ENCODE assay signal across 11 mouse cellular contexts in genomic region chr5:136861191-136861940, GRCm38 (mm10). TPM values are rescaled to one million over a fixed set of nuclear protein-coding genes. Genes with fewer than 3 reads are reported as not detected.
DNase-seq lines count a peak whose midpoint lies in the region; ATAC-seq lines count a peak whose summit lies in the region.
"Had no signal": no experiment of that assay in that cellular context is flagged by ENCODE, and none has a peak within 500 bp of the region (broad histone marks: within the 10 kb centered on the region; RNA-seq: fewer than 3 reads in every experiment).

No protein-coding gene starts in this region.

- peaks cover 4% of the 10 kb centered on the region; the same call in 1 of the 2 replicates for H3K27me3 ChIP-seq in heart, embryonic 16.5 days (ENCODE audit: control insufficient read depth, insufficient read depth, low read length)
- H3K27me3 ChIP-seq in embryonic facial prominence, embryonic 10.5 days (replicated peaks; ENCODE audit: low read depth, poor library complexity, severe bottlenecking) = no peaks in the 10 kb centered on the region
- no peaks in the 10 kb centered on the region for H3K27me3 ChIP-seq in hindbrain, embryonic 14.5 days (ENCODE audit: control insufficient read depth, insufficient read depth, low read length)
- no peaks in the 10 kb centered on the region for H3K27me3 ChIP-seq in midbrain, embryonic 15.5 days (replicated peaks)

- H3K36me3 ChIP-seq in heart, embryonic 16.5 days (ENCODE audit: control insufficient read depth, insufficient read depth) = no peaks in the 10 kb centered on the region
- H3K36me3 ChIP-seq in embryonic facial prominence, embryonic 10.5 days (replicated peaks) = peaks cover 36% of the 10 kb centered on the region
- no peaks in the 10 kb centered on the region for H3K36me3 ChIP-seq in hindbrain, embryonic 14.5 days (replicated peaks; ENCODE audit: control insufficient read depth, insufficient read depth)
- H3K36me3 ChIP-seq in midbrain, embryonic 15.5 days (replicated peaks) = no peaks in the 10 kb centered on the region

- DNase-seq in heart, postnatal 14 days = no peak
- peak; percentile 88 for DNase-seq in embryonic facial prominence, embryonic 10.5 days (ENCODE audit: low spot score)
- DNase-seq in hindbrain, embryonic 14.5 days (ENCODE audit: low spot score) = no peak
- DNase-seq in frontal cortex, postnatal 25 days (ENCODE audit: low spot score in 2 of 2) = no peak
- DNase-seq in right cerebral cortex, adult 2 months (ENCODE audit: low spot score in 2 of 2) = no peak
- DNase-seq in adrenal gland, postnatal 4 days (ENCODE audit: low spot score in 2 of 2) = no peak
- DNase-seq: cerebellum, adult 18-20 months; left cerebral cortex, postnatal 4 days had no signal

- peaks cover 17% of the 10 kb centered on the region for H3K4me1 ChIP-seq in heart, embryonic 16.5 days (ENCODE audit: control insufficient read depth, insufficient read depth, low read length)
- peaks cover 58% of the 10 kb centered on the region for H3K4me1 ChIP-seq in embryonic facial prominence, embryonic 10.5 days
- peaks cover 20% of the 10 kb centered on the region for H3K4me1 ChIP-seq in hindbrain, embryonic 14.5 days (replicated peaks; ENCODE audit: control insufficient read depth, insufficient read depth, low read length)
- peaks cover 16% of the 10 kb centered on the region for H3K4me1 ChIP-seq in midbrain, embryonic 15.5 days

- no peak overlapping the region for H3K27ac ChIP-seq in heart, embryonic 16.5 days (ENCODE audit: low read length)
- peak overlapping the region; percentile 93 for H3K27ac ChIP-seq in embryonic facial prominence, embryonic 10.5 days (replicated peaks)
- 0 out of 2 replicates have a peak overlapping the region, but pooled peaks have one; percentile 20 for H3K27ac ChIP-seq in hindbrain, embryonic 14.5 days
- peak overlapping the region; percentile 55; the same call in 1 of the 2 replicates for H3K27ac ChIP-seq in midbrain, embryonic 15.5 days

- peak overlapping the region; percentile 41 for H3K4me2 ChIP-seq in heart, embryonic 16.5 days (ENCODE audit: low read depth, low read length)
- H3K4me2 ChIP-seq in hindbrain, embryonic 14.5 days (replicated peaks) = peak overlapping the region; percentile 37
- peak overlapping the region; percentile 37 for H3K4me2 ChIP-seq in midbrain, embryonic 15.5 days

- intact Hi-C loops in heart, postnatal 14 days (cut with DNase I) = no loop called here

- H3K4me3 ChIP-seq in heart, embryonic 16.5 days (ENCODE audit: low read length) = no peak overlapping the region
- H3K4me3 ChIP-seq in embryonic facial prominence, embryonic 10.5 days = peak overlapping the region; percentile 45
- H3K4me3 ChIP-seq in hindbrain, embryonic 14.5 days (replicated peaks; ENCODE audit: low read length) = no peak overlapping the region
- no peak overlapping the region for H3K4me3 ChIP-seq in midbrain, embryonic 15.5 days
- H3K4me3 ChIP-seq: myocyte had no signal

- no peaks in the 10 kb centered on the region for H3K9me3 ChIP-seq in heart, embryonic 16.5 days (replicated peaks; ENCODE audit: control insufficient read depth, low read length)
- no peaks in the 10 kb centered on the region; the same call in 1 of the 2 replicates for H3K9me3 ChIP-seq in embryonic facial prominence, embryonic 10.5 days
- no peaks in the 10 kb centered on the region for H3K9me3 ChIP-seq in hindbrain, embryonic 14.5 days (ENCODE audit: control insufficient read depth, low read length)
- no peaks in the 10 kb centered on the region for H3K9me3 ChIP-seq in midbrain, embryonic 15.5 days

- WGBS in heart, embryonic 16.5 days = 25% methylated on average over 20 of the region's 20 CpGs
- 5% methylated on average over 20 of the region's 20 CpGs for WGBS in embryonic facial prominence, embryonic 10.5 days
- 13% methylated on average over 20 of the region's 20 CpGs for WGBS in hindbrain, embryonic 14.5 days
- 6% methylated on average over 20 of the region's 20 CpGs for WGBS in midbrain, embryonic 15.5 days

- no peak overlapping the region for H3K9ac ChIP-seq in heart, embryonic 16.5 days (ENCODE audit: low read length)
- H3K9ac ChIP-seq in hindbrain, embryonic 14.5 days = peak overlapping the region; percentile 2; the same call in 1 of the 2 replicates
- H3K9ac ChIP-seq in midbrain, embryonic 15.5 days = no peak overlapping the region

- no peak for ATAC-seq in heart, embryonic 16.5 days (replicated peaks; ENCODE audit: extremely low read depth, insufficient read depth, low FRiP score)
- ATAC-seq in hindbrain, embryonic 14.5 days (ENCODE audit: low FRiP score) = no peak
- no peak for ATAC-seq in midbrain, embryonic 15.5 days (replicated peaks)

RNA-seq across cellular contexts. Expression of gene Col26a1, which starts 21.6 kb away (rescaled TPM):
- 9.0 and 10.0 TPM in 2 replicates for polyA plus RNA-seq in heart, embryonic 16.5 days (2015; fragmentation: Nextera tagmentation; extraction: Ambion mirVana)
- 1 to 10 TPM; 5.2 to 6.6 TPM for total RNA-seq in heart, postnatal 14 days (2021)
- 103 and 118 TPM in 2 replicates for polyA plus RNA-seq in embryonic facial prominence, embryonic 10.5 days (2016; fragmentation: Nextera tagmentation; extraction: Ambion mirVana)
- polyA plus RNA-seq in hindbrain, embryonic 14.5 days (2014; fragmentation: Nextera tagmentation; extraction: Ambion mirVana) = 21.7 and 27.5 TPM in 2 replicates
- polyA plus RNA-seq in midbrain, embryonic 15.5 days (2015; fragmentation: Nextera tagmentation; extraction: Ambion mirVana) = 31.6 and 34.3 TPM in 2 replicates
- total RNA-seq in adrenal gland, postnatal 4 days (2021) = 10 to 100 TPM; 17.5 to 22.3 TPM

RNA-seq across cellular contexts. Expression of gene Ift22, which starts 46.6 kb away (rescaled TPM):
- polyA plus RNA-seq in heart, embryonic 16.5 days (2015; fragmentation: Nextera tagmentation; extraction: Ambion mirVana) = 35.9 and 41.4 TPM in 2 replicates
- total RNA-seq in heart, postnatal 14 days (2021) = 10 to 100 TPM; 10.7 to 12.0 TPM
- 77.9 and 86.1 TPM in 2 replicates for polyA plus RNA-seq in embryonic facial prominence, embryonic 10.5 days (2016; fragmentation: Nextera tagmentation; extraction: Ambion mirVana)
- polyA plus RNA-seq in hindbrain, embryonic 14.5 days (2014; fragmentation: Nextera tagmentation; extraction: Ambion mirVana) = 118 and 133 TPM in 2 replicates
- 125 and 132 TPM in 2 replicates for polyA plus RNA-seq in midbrain, embryonic 15.5 days (2015; fragmentation: Nextera tagmentation; extraction: Ambion mirVana)
- total RNA-seq in adrenal gland, postnatal 4 days (2021) = 10 to 100 TPM; 33.6 to 38.2 TPM
